Mouse (Mus musculus): ENCODE measurements around the gene Ttc7b. TPM values are rescaled to one million over a fixed set of nuclear protein-coding genes. Genes with fewer than 3 reads are reported as not detected.

The Ttc7b gene
- polyA plus RNA-seq, 1 experiment = 108 TPM

- DNase-seq (ENCODE audit: low read depth) = no peak
Measured at GRCm38 (mm10) chr12:100455453-100455852, 65.2 kb downstream of the Ttc7b start.

- peak; percentile 13 for DNase-seq (ENCODE audit: low read depth)
Measured at GRCm38 (mm10) chr12:100447701-100448277, 72.8 kb downstream of the Ttc7b start.

- DNase-seq (ENCODE audit: low read depth) = peak; percentile 40
Measured at GRCm38 (mm10) chr12:100447161-100447560, 73.5 kb downstream of the Ttc7b start.

GRCm38 (mm10) chr12:100445686-100446085 lies 74.9 kb downstream of the Ttc7b start:
- DNase-seq (ENCODE audit: low read depth) = no peak

- DNase-seq (ENCODE audit: low read depth) = no peak
Measured at GRCm38 (mm10) chr12:100445271-100445670, 75.4 kb downstream of the Ttc7b start.

GRCm38 (mm10) chr12:100444671-100445165 lies 75.9 kb downstream of the Ttc7b start:
- DNase-seq (ENCODE audit: low read depth) = no peak

GRCm38 (mm10) chr12:100443452-100443851 lies 77.2 kb downstream of the Ttc7b start:
- DNase-seq (ENCODE audit: low read depth) = no peak

- no peak for DNase-seq (ENCODE audit: low read depth)
Measured at GRCm38 (mm10) chr12:100441609-100442008, 79.0 kb downstream of the Ttc7b start.

GRCm38 (mm10) chr12:100439883-100440282 lies 80.7 kb downstream of the Ttc7b start:
- DNase-seq (ENCODE audit: low read depth) = no peak

GRCm38 (mm10) chr12:100439145-100439755 lies 81.4 kb downstream of the Ttc7b start:
- no peak for DNase-seq (ENCODE audit: low read depth)

- DNase-seq (ENCODE audit: low read depth) = no peak
Measured at GRCm38 (mm10) chr12:100438509-100438908, 82.1 kb downstream of the Ttc7b start.

GRCm38 (mm10) chr12:100437862-100438261 lies 82.8 kb downstream of the Ttc7b start:
- no peak for DNase-seq (ENCODE audit: low read depth)

- no peak for DNase-seq (ENCODE audit: low read depth)
Measured at GRCm38 (mm10) chr12:100435763-100436162, 84.9 kb downstream of the Ttc7b start.

- DNase-seq (ENCODE audit: low read depth) = no peak
Measured at GRCm38 (mm10) chr12:100431830-100432229, 88.8 kb downstream of the Ttc7b start.

GRCm38 (mm10) chr12:100429414-100430114 lies 91.1 kb downstream of the Ttc7b start:
- no peak for DNase-seq (ENCODE audit: low read depth)

GRCm38 (mm10) chr12:100428183-100428582 lies 92.4 kb downstream of the Ttc7b start:
- DNase-seq (ENCODE audit: low read depth) = no peak

GRCm38 (mm10) chr12:100426212-100426611 lies 94.4 kb downstream of the Ttc7b start:
- DNase-seq (ENCODE audit: low read depth) = no peak

GRCm38 (mm10) chr12:100425028-100425427 lies 95.6 kb downstream of the Ttc7b start:
- DNase-seq (ENCODE audit: low read depth) = no peak

GRCm38 (mm10) chr12:100422286-100422820 lies 98.3 kb downstream of the Ttc7b start:
- no peak for DNase-seq (ENCODE audit: low read depth)

GRCm38 (mm10) chr12:100421538-100421937 lies 99.1 kb downstream of the Ttc7b start:
- DNase-seq (ENCODE audit: low read depth) = no peak

- DNase-seq (ENCODE audit: low read depth) = no peak
Measured at GRCm38 (mm10) chr12:100420903-100421302, 99.7 kb downstream of the Ttc7b start.
